Mouse (Mus musculus) cerebellum, adult 2 months (tissue): ENCODE data around the gene Inhbe. TPM values are rescaled to one million over a fixed set of nuclear protein-coding genes. Genes with fewer than 3 reads are reported as not detected.
A peak's percentile ranks its signal among the peaks of the same experiment; 100 is the strongest.

Source experiments
- DNase-seq, 2 experiments: peaks; one replicate each; pipeline ENCODE4 v3.0.0; 2021
- H3K27ac ChIP-seq: fragments of 200-500 bp; 2 replicates; pipeline ENCODE4 v1.5.1; 2012; ENCODE audit warnings: low read length, control low read depth, inconsistent platforms; ENCODE audit not compliant: insufficient read depth
- H3K27me3 ChIP-seq: fragments of 200-500 bp; 2 replicates; pipeline ENCODE4 v1.6.1; 2012; ENCODE audit warnings: inconsistent platforms, mild to moderate bottlenecking, low read length, moderate library complexity; ENCODE audit not compliant: control insufficient read depth, insufficient read depth
- H3K4me1 ChIP-seq: fragments of 200-500 bp; 2 replicates; pipeline ENCODE4 v1.6.1; 2011; ENCODE audit warnings: low read length; ENCODE audit not compliant: control insufficient read depth, insufficient read depth
- H3K4me3 ChIP-seq: fragments of 200-500 bp; replicated peaks from 2 replicates; pipeline ENCODE3; 2011; ENCODE audit warnings: mild to moderate bottlenecking, low read depth, low read length, control low read depth; ENCODE audit not compliant: insufficient read depth
- CTCF ChIP-seq: fragments of 200-500 bp; IDR thresholded peaks from 2 replicates; pipeline ENCODE4 v1.5.1; 2011; ENCODE audit warnings: low read depth, mild to moderate bottlenecking, control low read depth, low read length, moderate library complexity, borderline replicate concordance; ENCODE audit not compliant: insufficient read depth
- POLR2A ChIP-seq: fragments of 200-500 bp; IDR thresholded peaks from 2 replicates; pipeline ENCODE4 v1.6.1; 2011; ENCODE audit warnings: low read length, control low read depth, borderline replicate concordance; ENCODE audit not compliant: insufficient read depth
- WGBS: fragments of 180-500 bp; shearing (Covaris S2); methylation state at CpG from one replicate; pipeline ENCODE4 v1.1.7; 2018; 5-methylcytosine and 5-hydroxymethylcytosine counted together
- polyA plus RNA-seq: library from polyadenylated mRNA; depleted of rRNA; stranded (reverse); fragments of >200 nt; gene quantifications from 2 replicates; pipeline ENCODE4 v1.2.3, GENCODE M21; 2012

The Inhbe gene
- polyA plus RNA-seq, 1 experiment, result not detected

- Histone ChIP-seq H3K4me3 (peak within 1 kb of the TSS; percentile 39), H3K4me1 (no peaks in the 10 kb centered on the region), H3K27me3 (no peaks in the 10 kb centered on the region; the same call in 1 of the 2 replicates), H3K27ac (no peak within 1 kb of the TSS)
- under 1% methylated on average over 29 of the region's 29 CpGs for WGBS
- TF ChIP-seq CTCF, result peak; percentile 86
- no peak for TF ChIP-seq POLR2A
- DNase-seq, result peak; percentile 78 to 89
These were observed 12.1 kb downstream of the Inhbe start, which contains the start of gene Gli1 for GRCm38 (mm10) chr10:127341891-127342639. Gli1 (minus strand) TSS chr10:127341974.

- Histone ChIP-seq H3K27ac (no peak overlapping the region), H3K4me1 (no peaks in the 10 kb centered on the region), H3K27me3 (no peaks in the 10 kb centered on the region; the same call in 1 of the 2 replicates), H3K4me3 (no peak overlapping the region)
- WGBS, result 0% methylated on average over 11 of the region's 11 CpGs
- no peak for TF ChIP-seq POLR2A
- TF ChIP-seq CTCF, result no peak
- DNase-seq, result no peak
These were observed 12.9 kb downstream of the Inhbe start for GRCm38 (mm10) chr10:127341360-127341690.

- H3K27me3 ChIP-seq, result no peaks in the 10 kb centered on the region; the same call in 1 of the 2 replicates
- no peak for DNase-seq
- H3K4me3 ChIP-seq, result no peak overlapping the region
- no peaks in the 10 kb centered on the region for H3K4me1 ChIP-seq
- no peak overlapping the region for H3K27ac ChIP-seq
- 1% methylated on average over 27 of the region's 27 CpGs for WGBS
- TF ChIP-seq CTCF (no peak), POLR2A (no peak)
These were observed 13.4 kb downstream of the Inhbe start for GRCm38 (mm10) chr10:127340577-127341359.

GRCm38 (mm10) chr10:127339683-127340576, 14.3 kb downstream of the Inhbe start:
- H3K4me1 ChIP-seq, result no peaks in the 10 kb centered on the region
- DNase-seq, result no peak
- under 1% methylated on average over 42 of the region's 42 CpGs for WGBS
- TF ChIP-seq CTCF (no peak), POLR2A (no peak)
- H3K4me3 ChIP-seq, result peak overlapping the region; percentile 41
- no peak overlapping the region for H3K27ac ChIP-seq
- no peaks in the 10 kb centered on the region; the same call in 1 of the 2 replicates for H3K27me3 ChIP-seq

DNA sequence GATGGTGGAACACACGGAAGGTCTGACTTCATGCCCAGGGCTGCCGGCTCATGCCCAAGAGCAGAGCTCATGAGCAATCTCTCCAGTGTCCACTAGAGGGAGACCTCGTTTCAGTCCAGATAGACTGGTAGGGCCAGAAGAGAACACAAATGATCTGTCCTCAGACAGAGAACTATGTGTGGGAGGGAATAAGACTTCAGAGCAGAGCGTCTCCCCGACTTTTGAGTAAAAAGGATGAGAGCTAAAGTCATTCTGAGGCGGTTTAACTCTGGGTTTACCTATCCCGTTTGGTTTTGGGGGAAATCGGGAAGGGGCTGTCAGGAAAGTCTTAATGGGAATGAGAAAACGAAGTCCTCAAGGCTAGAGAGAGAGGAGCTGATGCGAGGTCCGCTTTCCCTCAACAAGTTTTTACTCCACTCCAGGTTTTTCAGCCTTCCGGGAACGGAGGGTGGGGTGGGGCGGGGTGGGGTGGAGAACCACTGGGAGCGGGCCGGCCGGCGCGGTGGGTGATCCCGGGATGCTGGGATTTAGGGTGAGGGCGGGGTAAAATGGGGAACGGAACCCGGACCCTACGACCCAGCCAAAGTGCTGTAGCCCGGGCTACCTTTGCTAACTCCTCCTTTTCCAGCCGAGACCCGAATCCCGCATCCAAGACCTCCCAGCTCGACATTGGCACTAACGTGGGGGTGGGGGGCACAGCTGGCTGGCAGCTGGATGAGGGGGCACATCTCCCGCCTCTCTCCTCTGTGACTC, 15.1 kb downstream of the Inhbe start:
- Histone ChIP-seq H3K27me3 (no peaks in the 10 kb centered on the region; the same call in 1 of the 2 replicates), H3K4me3 (peak overlapping the region; percentile 41), H3K4me1 (no peaks in the 10 kb centered on the region), H3K27ac (no peak overlapping the region)
- WGBS, result under 1% methylated on average over 31 of the region's 31 CpGs
- no peak for TF ChIP-seq POLR2A
- TF ChIP-seq CTCF, result peak; percentile 90
- peak; percentile 88 to 89 for DNase-seq

DNA sequence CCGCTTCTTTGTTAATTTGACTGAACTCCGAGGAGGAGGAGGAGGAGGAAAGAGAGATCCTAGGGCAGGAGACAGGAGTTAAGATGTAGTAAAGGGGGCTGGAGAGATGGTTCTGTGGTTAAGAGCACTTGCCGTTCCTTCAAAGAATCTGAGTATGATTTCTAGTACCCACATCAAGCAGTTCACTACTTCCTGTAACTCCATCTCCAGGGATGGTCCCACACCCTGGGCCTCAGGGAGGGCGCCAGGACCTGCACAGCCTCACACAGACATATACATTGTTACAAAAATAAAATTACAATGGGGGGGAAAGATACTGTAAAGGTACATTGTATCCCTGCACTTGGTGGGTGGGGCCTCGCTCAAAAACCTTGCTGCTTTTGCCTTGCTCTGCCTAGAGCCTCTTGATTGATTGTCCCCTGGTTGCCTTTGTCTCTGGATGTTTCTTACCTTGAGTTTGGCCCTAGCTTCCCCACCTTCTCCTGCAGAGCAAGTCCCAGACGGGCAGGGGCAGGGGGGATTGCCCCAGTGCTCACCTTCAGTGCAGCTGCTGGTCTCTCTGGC, 16.6 kb downstream of the Inhbe start:
- 94% methylated on average over 6 of the region's 6 CpGs for WGBS
- TF ChIP-seq POLR2A (no peak), CTCF (no peak)

DNA sequence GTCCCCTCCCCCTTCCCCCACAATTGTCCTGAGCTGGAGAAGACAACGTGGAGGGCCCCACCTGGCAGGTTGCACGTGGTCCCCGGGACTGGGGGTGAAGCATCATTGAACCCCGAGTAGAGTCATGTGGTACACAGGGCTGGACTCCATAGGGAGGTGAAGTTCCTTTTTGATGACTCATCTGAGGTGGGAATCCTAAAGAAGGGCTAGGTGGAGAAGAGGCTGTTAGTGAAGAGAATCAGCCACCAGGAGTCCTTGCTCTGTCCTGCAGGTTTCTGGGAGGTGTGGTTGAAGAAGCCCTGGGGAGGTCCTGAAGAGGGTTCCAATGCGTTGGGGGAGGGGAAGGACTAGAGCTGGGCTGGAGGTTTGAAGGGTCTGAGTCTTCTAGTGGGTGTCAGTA, 17.3 kb downstream of the Inhbe start:
- Histone ChIP-seq H3K27ac (no peak overlapping the region), H3K4me3 (no peak overlapping the region), H3K4me1 (no peaks in the 10 kb centered on the region), H3K27me3 (no peaks in the 10 kb centered on the region; the same call in 1 of the 2 replicates)
- WGBS, result 65% methylated on average over 5 of the region's 5 CpGs
- TF ChIP-seq CTCF (no peak), POLR2A (no peak)
- DNase-seq, result no peak

More for the DNA sequence above, 16.6 kb downstream of the Inhbe start:
- Histone ChIP-seq H3K27me3 (no peaks in the 10 kb centered on the region; the same call in 1 of the 2 replicates), H3K4me3 (no peak overlapping the region), H3K27ac (no peak overlapping the region), H3K4me1 (no peaks in the 10 kb centered on the region)
- no peak for DNase-seq
